Mouse (Mus musculus) thymus, adult 2 months (tissue): ENCODE data around the gene Trip6.

Source experiments
- CTCF ChIP-seq: fragments of 200-500 bp; IDR thresholded peaks from 2 replicates; pipeline ENCODE4 v1.5.1; 2012; ENCODE audit warnings: mild to moderate bottlenecking, control low read depth, low read length, moderate library complexity, borderline replicate concordance; ENCODE audit not compliant: control insufficient read depth, poor library complexity, insufficient read depth; ENCODE audit errors: extremely low read depth
- POLR2A ChIP-seq: fragments of 200-500 bp; IDR thresholded peaks from 2 replicates; pipeline ENCODE4 v1.6.1; 2012; ENCODE audit warnings: mild to moderate bottlenecking, low read length, control low read depth, moderate library complexity; ENCODE audit not compliant: control insufficient read depth, poor library complexity, insufficient read depth; ENCODE audit errors: extremely low read depth

GRCm38 (mm10) chr5:137268131-137268910 lies 45.9 kb downstream of the Trip6 start:
- TF ChIP-seq CTCF, result no peak
- no peak for TF ChIP-seq POLR2A
